Mouse (Mus musculus): ENCODE data around the gene Mdp1.

Mdp1 gene

GRCm38 (mm10) chr14:55659960-55660573 is at the start of gene Mdp1:
Gene Mdp1 (minus strand): TSS chr14:55660508.
- peak; percentile 91 for DNase-seq (ENCODE audit: low read depth, low spot score)

- DNase-seq (ENCODE audit: low read depth, low spot score) = no peak
These were observed 49.2 kb upstream of the Mdp1 start for GRCm38 (mm10) chr14:55709509-55709908.

- DNase-seq (ENCODE audit: low read depth, low spot score) = no peak
These were observed 47.1 kb upstream of the Mdp1 start for GRCm38 (mm10) chr14:55707397-55707796.

- no peak for DNase-seq (ENCODE audit: low read depth, low spot score)
These were observed 45.8 kb upstream of the Mdp1 start for GRCm38 (mm10) chr14:55706051-55706600.

- no peak for DNase-seq (ENCODE audit: low read depth, low spot score)
These were observed 42.5 kb upstream of the Mdp1 start for GRCm38 (mm10) chr14:55702761-55703160.

- DNase-seq (ENCODE audit: low read depth, low spot score) = no peak
These were observed 40.8 kb upstream of the Mdp1 start for GRCm38 (mm10) chr14:55701131-55701530.

- no peak for DNase-seq (ENCODE audit: low read depth, low spot score)
These were observed 36.9 kb upstream of the Mdp1 start for GRCm38 (mm10) chr14:55697226-55697625.

- DNase-seq (ENCODE audit: low read depth, low spot score) = no peak
These were observed 29.1 kb upstream of the Mdp1 start for GRCm38 (mm10) chr14:55689433-55689832.

- DNase-seq (ENCODE audit: low read depth, low spot score) = no peak
These were observed 21.8 kb upstream of the Mdp1 start for GRCm38 (mm10) chr14:55682118-55682493.

- peak; percentile 99 for DNase-seq (ENCODE audit: low read depth, low spot score)
These were observed 21.1 kb upstream of the Mdp1 start, which contains the start of gene Tinf2 for GRCm38 (mm10) chr14:55681160-55682117. Gene Tinf2 (minus strand): TSS chr14:55681820.

- DNase-seq (ENCODE audit: low read depth, low spot score) = no peak
These were observed 17.3 kb upstream of the Mdp1 start for GRCm38 (mm10) chr14:55677615-55678014.

- DNase-seq (ENCODE audit: low read depth, low spot score) = no peak
These were observed 12.4 kb upstream of the Mdp1 start for GRCm38 (mm10) chr14:55672741-55673060.

- DNase-seq (ENCODE audit: low read depth, low spot score) = peak; percentile 95
These were observed 11.8 kb upstream of the Mdp1 start, which contains the start of the genes Gmpr2 and Nedd8 for GRCm38 (mm10) chr14:55671833-55672740. Gene Gmpr2 (plus strand): TSS chr14:55671941. Gene Nedd8 (minus strand): TSS chr14:55672124.

GRCm38 (mm10) chr14:55671486-55671832 is 11.2 kb upstream of the Mdp1 start:
- no peak for DNase-seq (ENCODE audit: low read depth, low spot score)

- no peak for DNase-seq (ENCODE audit: low read depth, low spot score)
These were observed 328 bp upstream of the Mdp1 start for GRCm38 (mm10) chr14:55660636-55661035.

GRCm38 (mm10) chr14:55658011-55658410 is 2.3 kb downstream of the Mdp1 start:
- DNase-seq (ENCODE audit: low read depth, low spot score) = no peak

- no peak for DNase-seq (ENCODE audit: low read depth, low spot score)
These were observed 3.4 kb downstream of the Mdp1 start for GRCm38 (mm10) chr14:55656935-55657334.

- no peak for DNase-seq (ENCODE audit: low read depth, low spot score)
These were observed 8.8 kb downstream of the Mdp1 start for GRCm38 (mm10) chr14:55651528-55651927.

GRCm38 (mm10) chr14:55649884-55650283 is 10.4 kb downstream of the Mdp1 start, which contains the start of gene Tssk4:
Gene Tssk4 (plus strand): TSS chr14:55650184.
- DNase-seq (ENCODE audit: low read depth, low spot score) = no peak

- DNase-seq (ENCODE audit: low read depth, low spot score) = peak; percentile 55
These were observed 15.9 kb downstream of the Mdp1 start for GRCm38 (mm10) chr14:55644261-55644888.

Measured in CD4-positive, CD25-positive, alpha-beta regulatory T cell, adult 2 months (primary cell).